Mouse (Mus musculus): ENCODE measurements around the gene Knop1. TPM values are rescaled to one million over a fixed set of nuclear protein-coding genes. Genes with fewer than 3 reads are reported as not detected.

Knop1 gene
- polyA plus RNA-seq (2015; fragmentation: Nextera tagmentation; extraction: Ambion mirVana): 48.9 and 52.0 TPM in 2 replicates

DNA sequence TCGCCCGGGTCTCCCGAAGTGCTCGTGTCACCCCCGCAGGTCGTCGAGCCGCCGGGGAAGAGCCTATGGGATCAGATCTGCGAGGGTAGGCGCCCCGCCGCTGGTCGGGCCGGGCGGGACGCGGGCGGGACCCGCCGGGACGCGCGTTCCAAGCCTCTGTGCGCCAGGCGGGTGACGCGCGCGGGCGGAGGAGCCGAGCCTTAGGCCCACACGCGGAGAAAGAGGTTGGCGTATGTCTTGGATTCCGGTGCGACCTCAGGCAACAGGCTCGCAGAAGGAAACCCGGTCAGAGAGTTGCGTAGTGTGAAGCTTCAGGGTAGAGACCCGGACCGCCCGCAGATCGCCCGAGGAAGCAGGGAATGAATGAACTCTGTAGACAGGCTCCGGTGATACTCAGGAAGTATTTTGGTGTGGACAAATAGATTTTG is at the start of gene Knop1:
TSS of gene Knop1 (minus strand) at position 378 of the 428 bp plus-strand sequence.
- no peaks in the 10 kb centered on the region for H3K27me3 ChIP-seq
- peak; percentile 71 for ATAC-seq (replicated peaks; ENCODE audit: insufficient number of reproducible peaks, insufficient read depth, low FRiP score, low read depth)
- peak within 1 kb of the TSS; percentile 64 for H3K27ac ChIP-seq
- peaks cover 16% of the 10 kb centered on the region for H3K36me3 ChIP-seq
- peak within 1 kb of the TSS; percentile 97 for H3K4me3 ChIP-seq
- H3K4me2 ChIP-seq: peak within 1 kb of the TSS; percentile 76
- under 1% methylated on average over 41 of the region's 46 CpGs for WGBS
- H3K9me3 ChIP-seq (replicated peaks): no peaks in the 10 kb centered on the region
- peak within 1 kb of the TSS; percentile 73 for H3K9ac ChIP-seq
- H3K4me1 ChIP-seq (replicated peaks): peaks cover 27% of the 10 kb centered on the region

DNA sequence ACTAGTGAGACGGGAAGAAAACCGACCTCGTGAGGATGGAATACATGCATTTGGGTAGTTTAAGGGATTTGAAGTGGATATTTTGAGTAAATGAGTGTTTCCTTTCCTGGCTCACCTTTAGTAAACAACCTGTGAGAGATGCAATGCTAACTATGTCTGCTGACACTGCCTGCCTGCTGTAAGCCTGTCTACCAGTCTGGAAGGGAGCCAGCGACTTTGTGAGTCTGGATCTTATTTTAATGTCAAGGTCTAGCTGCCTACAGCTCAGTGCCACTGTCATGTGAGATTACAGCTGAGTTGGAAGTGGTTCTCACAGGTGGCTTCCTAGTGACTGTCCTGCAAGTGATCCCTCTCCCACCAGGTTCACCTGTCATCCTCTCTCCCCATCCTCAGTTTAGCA is 48.5 kb upstream of the Knop1 start:
- Histone ChIP-seq H3K9ac (no peak overlapping the region), H3K9me3 (replicated peaks) (no peaks in the 10 kb centered on the region), H3K27me3 (no peaks in the 10 kb centered on the region), H3K4me2 (no peak overlapping the region), H3K27ac (no peak overlapping the region), H3K36me3 (no peaks in the 10 kb centered on the region), H3K4me1 (replicated peaks) (peaks cover 13% of the 10 kb centered on the region), H3K4me3 (no peak overlapping the region)
- no peak for ATAC-seq (replicated peaks; ENCODE audit: insufficient number of reproducible peaks, insufficient read depth, low FRiP score, low read depth)
- 66% methylated on average over 4 of the region's 4 CpGs for WGBS

DNA sequence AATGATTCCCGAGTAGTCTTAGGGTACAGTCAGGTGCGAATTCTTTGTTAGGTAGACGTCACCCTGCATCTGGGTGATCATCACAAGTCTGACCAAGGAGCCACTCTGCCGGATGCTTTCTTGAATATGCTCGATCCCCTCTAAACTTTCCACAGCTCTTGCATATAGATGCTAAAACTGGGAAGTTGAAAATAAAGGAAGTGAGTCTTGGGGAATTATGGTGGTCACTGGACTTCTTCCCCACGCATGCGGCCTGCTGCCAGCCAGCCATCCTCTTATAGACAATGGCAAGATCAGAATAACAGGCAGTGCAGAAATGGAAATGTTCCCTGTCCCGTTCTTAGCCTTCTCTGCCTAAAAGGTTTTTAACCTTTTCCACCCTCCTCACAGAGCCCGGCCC is 47.8 kb upstream of the Knop1 start:
- Histone ChIP-seq H3K4me3 (no peak overlapping the region), H3K36me3 (no peaks in the 10 kb centered on the region), H3K27me3 (no peaks in the 10 kb centered on the region), H3K9me3 (replicated peaks) (no peaks in the 10 kb centered on the region), H3K27ac (no peak overlapping the region), H3K4me1 (replicated peaks) (peaks cover 13% of the 10 kb centered on the region), H3K4me2 (no peak overlapping the region), H3K9ac (no peak overlapping the region)
- WGBS: 89% methylated on average over 9 of the region's 9 CpGs
- no peak for ATAC-seq (replicated peaks; ENCODE audit: insufficient number of reproducible peaks, insufficient read depth, low FRiP score, low read depth)

DNA sequence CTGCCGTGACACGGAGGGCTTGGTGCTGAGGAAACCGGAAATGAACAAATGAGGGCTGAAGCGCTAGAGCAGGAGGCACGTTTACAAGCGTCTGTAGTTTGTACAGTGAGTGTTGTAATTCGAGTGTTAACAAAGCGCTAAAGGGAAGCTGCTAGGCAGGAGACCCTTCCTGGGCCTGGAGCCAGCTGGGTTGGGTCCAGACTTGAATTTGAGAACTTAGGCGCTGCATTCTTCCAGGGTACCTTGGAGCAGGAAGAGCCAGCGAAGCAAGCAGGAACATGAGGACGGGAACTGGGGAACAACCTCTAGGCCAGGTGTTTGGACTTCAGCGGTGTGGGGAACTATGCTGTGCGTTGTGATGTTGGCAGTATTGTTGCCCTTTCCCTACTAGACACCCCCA is 46.9 kb upstream of the Knop1 start:
- 18% methylated on average over 13 of the region's 13 CpGs for WGBS
- peak; percentile 67; the same call in 1 of the 2 replicates for ATAC-seq (replicated peaks; ENCODE audit: insufficient number of reproducible peaks, insufficient read depth, low FRiP score, low read depth)

DNA sequence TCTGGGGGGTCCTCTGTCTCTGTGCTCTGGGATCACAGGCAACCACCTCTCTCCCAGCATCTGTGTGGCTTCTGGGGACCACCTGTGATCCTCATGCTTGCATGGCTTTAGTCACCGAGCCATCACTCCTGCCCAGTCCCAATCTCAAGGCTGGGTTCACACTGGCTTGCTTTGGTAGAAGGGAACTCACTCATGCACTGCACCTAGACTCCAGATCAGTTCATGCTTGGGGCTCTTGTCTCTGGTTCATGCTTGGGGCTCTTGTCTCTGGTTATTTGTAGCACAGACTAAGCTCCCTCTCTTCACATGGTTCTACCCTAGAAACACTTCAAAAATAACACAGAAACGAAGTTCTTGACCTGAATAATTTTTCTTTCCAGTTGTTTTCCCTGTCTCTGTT is 44.0 kb upstream of the Knop1 start:
- H3K36me3 ChIP-seq: no peaks in the 10 kb centered on the region
- no peak overlapping the region for H3K9ac ChIP-seq
- H3K4me3 ChIP-seq: no peak overlapping the region
- H3K4me1 ChIP-seq (replicated peaks): peaks cover 13% of the 10 kb centered on the region
- 77% methylated on average over 2 of the region's 2 CpGs for WGBS
- H3K27me3 ChIP-seq: no peaks in the 10 kb centered on the region
- no peak overlapping the region for H3K27ac ChIP-seq
- H3K9me3 ChIP-seq (replicated peaks): no peaks in the 10 kb centered on the region
- no peak overlapping the region for H3K4me2 ChIP-seq
- no peak for ATAC-seq (replicated peaks; ENCODE audit: insufficient number of reproducible peaks, insufficient read depth, low FRiP score, low read depth)

More for the DNA sequence above, 46.9 kb upstream of the Knop1 start:
- Histone ChIP-seq H3K4me2 (peak overlapping the region; percentile 50), H3K27me3 (no peaks in the 10 kb centered on the region), H3K36me3 (no peaks in the 10 kb centered on the region), H3K27ac (peak overlapping the region; percentile 25), H3K4me1 (replicated peaks) (peaks cover 13% of the 10 kb centered on the region), H3K9ac (peak overlapping the region; percentile 36; the same call in 1 of the 2 replicates), H3K4me3 (peak overlapping the region; percentile 15; the same call in 1 of the 2 replicates), H3K9me3 (replicated peaks) (no peaks in the 10 kb centered on the region)

DNA sequence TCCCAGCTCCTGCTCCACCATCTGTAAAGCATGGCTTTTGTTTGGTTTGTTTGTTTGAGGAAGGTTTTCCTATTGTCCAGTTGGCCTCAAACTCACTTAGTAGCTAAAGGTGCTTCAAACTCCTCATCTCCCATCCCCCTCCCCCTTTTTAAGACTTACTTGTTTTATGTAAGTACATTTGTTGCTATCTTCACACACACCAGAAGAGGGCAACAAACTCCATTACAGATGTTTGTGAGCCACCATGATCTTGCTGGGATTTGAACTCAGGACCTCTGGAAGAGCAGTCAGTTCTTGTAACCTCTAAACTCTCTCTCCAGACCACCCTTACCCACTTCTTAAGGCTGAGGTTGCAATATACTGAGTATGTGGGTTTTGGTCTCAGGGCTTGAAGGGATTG is 42.0 kb upstream of the Knop1 start:
- H3K9ac ChIP-seq: no peak overlapping the region
- no peak overlapping the region for H3K4me3 ChIP-seq
- peaks cover 9% of the 10 kb centered on the region for H3K4me1 ChIP-seq (replicated peaks)
- no peaks in the 10 kb centered on the region for H3K27me3 ChIP-seq
- no peak for ATAC-seq (replicated peaks; ENCODE audit: insufficient number of reproducible peaks, insufficient read depth, low FRiP score, low read depth)
- no peak overlapping the region for H3K4me2 ChIP-seq
- H3K9me3 ChIP-seq (replicated peaks): no peaks in the 10 kb centered on the region
- no peak overlapping the region for H3K27ac ChIP-seq
- no peaks in the 10 kb centered on the region for H3K36me3 ChIP-seq

DNA sequence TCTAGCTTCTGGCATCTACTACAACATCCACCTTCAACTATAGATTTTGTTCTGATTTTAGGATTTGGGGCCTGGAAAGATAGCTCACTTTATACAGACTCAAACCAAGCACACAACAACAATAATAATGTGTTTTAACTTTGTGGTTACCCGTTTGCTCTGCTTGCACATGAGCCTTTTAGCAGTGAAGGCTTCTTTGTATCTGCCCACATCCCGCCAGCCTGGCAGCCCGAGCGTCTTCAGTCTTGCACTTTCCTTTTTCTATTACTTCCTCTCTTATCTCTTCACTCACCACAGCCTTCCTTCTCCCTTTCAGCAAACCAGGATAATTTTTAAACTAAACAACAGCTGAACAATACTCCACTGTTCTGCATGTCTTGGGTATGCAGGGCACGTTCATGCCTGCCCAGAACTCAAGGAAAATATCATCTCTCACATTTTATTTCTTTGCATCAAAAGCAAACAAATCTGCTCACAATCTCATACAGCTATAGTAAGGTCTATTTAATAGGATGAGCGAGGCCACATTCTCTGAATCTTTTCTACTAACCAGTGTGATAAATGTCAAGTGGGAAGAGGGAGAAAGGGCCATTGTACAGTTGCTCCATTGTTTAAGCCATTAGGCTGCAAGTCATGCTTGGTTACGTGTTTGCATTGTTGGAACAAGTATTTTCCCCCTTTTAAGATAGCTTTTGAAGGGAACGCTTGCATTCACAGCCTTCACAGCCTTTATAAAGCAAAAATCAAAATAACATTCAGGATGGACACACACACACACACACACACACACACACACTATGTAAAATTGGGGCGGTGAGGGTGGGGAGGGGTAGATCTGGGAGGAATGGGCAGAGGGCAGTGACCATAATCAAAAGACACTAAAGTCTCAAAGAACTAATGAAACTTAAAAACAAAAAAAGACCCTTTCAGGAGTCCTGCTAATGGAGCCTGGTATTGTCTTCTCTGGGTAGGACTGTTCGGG is 39.7 kb upstream of the Knop1 start:
- Histone ChIP-seq H3K4me1 (replicated peaks) (no peaks in the 10 kb centered on the region; the same call in 1 of the 2 replicates), H3K27ac (no peak overlapping the region; the same call in 1 of the 2 replicates), H3K36me3 (no peaks in the 10 kb centered on the region), H3K4me3 (no peak overlapping the region), H3K4me2 (no peak overlapping the region), H3K9me3 (replicated peaks) (no peaks in the 10 kb centered on the region), H3K9ac (no peak overlapping the region), H3K27me3 (no peaks in the 10 kb centered on the region)
- WGBS: 48% methylated on average over 10 of the region's 10 CpGs
- ATAC-seq (replicated peaks; ENCODE audit: insufficient number of reproducible peaks, insufficient read depth, low FRiP score, low read depth): no peak

DNA sequence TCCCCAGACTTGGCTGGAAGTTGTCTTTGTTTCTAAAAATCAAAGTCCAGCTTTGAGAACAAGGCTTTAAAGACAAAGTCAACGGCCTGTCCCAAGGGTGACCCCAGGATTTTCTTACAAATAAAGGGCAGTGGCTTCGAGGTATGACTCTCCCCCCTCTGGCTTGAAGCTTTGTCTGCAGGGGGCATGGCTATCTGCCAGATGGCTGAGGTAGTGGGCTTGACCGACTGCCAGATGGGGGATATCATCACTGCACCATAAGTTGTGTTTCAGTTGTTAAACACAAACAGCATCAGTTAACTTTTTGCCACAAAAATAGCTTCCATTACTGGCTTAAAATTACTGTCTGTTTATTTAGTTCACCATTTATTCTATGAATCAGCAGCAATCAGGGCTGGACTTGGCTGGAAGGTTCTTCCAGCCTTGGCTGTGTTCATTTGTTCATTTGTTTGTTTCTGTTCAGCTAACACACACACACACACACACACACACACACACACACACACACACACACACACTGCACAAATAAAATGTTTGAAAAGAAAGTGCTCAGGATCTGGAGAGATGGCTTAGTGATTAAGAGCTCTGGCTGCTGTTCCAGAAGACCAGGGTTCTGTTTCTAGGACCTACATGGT is 33.1 kb upstream of the Knop1 start:
- H3K4me2 ChIP-seq: no peak overlapping the region
- no peak overlapping the region for H3K4me3 ChIP-seq
- H3K4me1 ChIP-seq (replicated peaks): peaks cover 3% of the 10 kb centered on the region; the same call in 1 of the 2 replicates
- H3K36me3 ChIP-seq: no peaks in the 10 kb centered on the region
- H3K9me3 ChIP-seq (replicated peaks): no peaks in the 10 kb centered on the region
- no peaks in the 10 kb centered on the region for H3K27me3 ChIP-seq
- H3K27ac ChIP-seq: no peak overlapping the region
- WGBS: 21% methylated on average over 3 of the region's 3 CpGs
- ATAC-seq (replicated peaks; ENCODE audit: insufficient number of reproducible peaks, insufficient read depth, low FRiP score, low read depth): no peak
- H3K9ac ChIP-seq: no peak overlapping the region

DNA sequence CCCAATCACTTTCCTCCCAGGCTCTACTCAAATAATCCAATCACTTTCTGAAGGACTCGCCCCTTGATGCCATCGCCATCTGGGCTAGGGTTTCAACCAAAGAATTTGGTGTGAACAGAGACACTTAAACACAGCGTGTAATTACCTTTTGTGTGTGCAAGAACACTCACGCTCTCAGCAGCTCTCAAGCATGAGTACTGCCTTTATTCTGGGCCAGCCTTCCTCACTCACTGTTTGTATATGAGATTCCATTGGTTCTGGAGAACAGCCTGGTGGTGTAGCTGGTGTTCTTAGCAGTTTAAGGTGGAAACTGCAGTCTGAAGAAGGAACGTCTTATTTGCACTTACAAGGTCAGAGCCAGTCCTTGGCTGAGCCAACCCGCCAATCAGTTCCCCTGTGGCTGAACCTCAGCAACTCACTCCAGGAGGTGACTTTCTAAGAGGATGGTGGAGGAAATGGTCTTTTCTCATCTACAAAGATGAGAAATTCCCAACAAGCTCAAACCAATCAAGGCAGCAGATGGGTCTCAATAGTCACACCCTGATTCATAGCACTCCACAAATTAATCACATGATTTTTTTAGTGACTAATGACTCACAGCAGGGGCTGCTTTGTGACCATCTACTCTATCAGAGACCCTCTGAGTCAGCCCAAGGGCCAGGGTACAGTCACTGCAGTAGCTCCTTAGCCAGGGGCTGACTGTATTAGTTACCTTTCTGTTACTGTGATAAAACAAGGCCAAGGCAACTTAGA is 31.4 kb upstream of the Knop1 start:
- Histone ChIP-seq H3K27me3 (no peaks in the 10 kb centered on the region), H3K36me3 (no peaks in the 10 kb centered on the region), H3K9me3 (replicated peaks) (no peaks in the 10 kb centered on the region), H3K9ac (no peak overlapping the region), H3K4me1 (replicated peaks) (peaks cover 10% of the 10 kb centered on the region; the same call in 1 of the 2 replicates), H3K27ac (no peak overlapping the region), H3K4me3 (no peak overlapping the region), H3K4me2 (no peak overlapping the region)
- 58% methylated on average over 6 of the region's 6 CpGs for WGBS
- ATAC-seq (replicated peaks; ENCODE audit: insufficient number of reproducible peaks, insufficient read depth, low FRiP score, low read depth): no peak

DNA sequence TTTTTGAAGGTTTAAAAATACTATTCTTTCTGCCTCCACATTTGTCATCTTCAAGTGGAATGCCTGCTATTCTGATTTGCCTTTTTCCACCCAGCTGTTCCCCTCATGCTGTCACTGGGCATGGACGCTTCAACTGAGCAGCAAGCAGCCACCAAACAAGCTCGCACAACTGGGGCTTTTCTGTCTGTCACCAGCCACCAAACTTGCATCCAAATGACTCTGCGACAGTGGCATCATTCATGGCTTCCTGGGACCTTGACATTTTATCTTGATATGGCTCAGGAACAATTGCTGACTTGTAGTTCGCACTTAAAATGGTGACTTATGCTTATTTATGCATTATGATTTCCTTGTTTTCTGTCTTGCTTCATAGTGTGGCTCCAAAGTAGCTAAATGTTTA is 28.9 kb upstream of the Knop1 start:
- WGBS: 73% methylated on average over 4 of the region's 4 CpGs
- no peaks in the 10 kb centered on the region for H3K9me3 ChIP-seq (replicated peaks)
- H3K4me1 ChIP-seq (replicated peaks): peaks cover 10% of the 10 kb centered on the region; the same call in 1 of the 2 replicates
- no peak overlapping the region for H3K4me2 ChIP-seq
- no peaks in the 10 kb centered on the region for H3K27me3 ChIP-seq
- H3K36me3 ChIP-seq: no peaks in the 10 kb centered on the region
- no peak overlapping the region for H3K27ac ChIP-seq
- H3K4me3 ChIP-seq: no peak overlapping the region
- ATAC-seq (replicated peaks; ENCODE audit: insufficient number of reproducible peaks, insufficient read depth, low FRiP score, low read depth): no peak
- H3K9ac ChIP-seq: no peak overlapping the region

DNA sequence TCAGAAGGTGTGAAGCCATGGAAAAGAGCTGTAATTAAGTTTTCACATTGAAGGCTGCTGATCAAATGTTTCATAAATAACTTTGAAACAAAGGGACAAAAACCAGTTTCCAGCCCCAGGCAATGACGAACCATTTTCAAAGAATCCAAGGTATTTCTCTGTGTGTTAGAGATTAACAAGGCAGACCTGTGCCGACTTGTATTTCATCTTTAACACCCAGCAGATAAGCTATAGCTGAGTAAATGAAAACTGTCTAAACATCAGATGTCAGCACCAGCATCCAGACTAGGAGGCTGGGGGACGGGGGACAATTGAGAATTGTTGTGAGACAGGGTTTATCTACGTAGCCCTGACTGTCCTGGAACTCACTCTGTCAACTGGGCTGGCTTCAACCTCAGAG is 27.9 kb upstream of the Knop1 start:
- no peak overlapping the region for H3K4me2 ChIP-seq
- no peak for ATAC-seq (replicated peaks; ENCODE audit: insufficient number of reproducible peaks, insufficient read depth, low FRiP score, low read depth)
- H3K4me1 ChIP-seq (replicated peaks): peaks cover 9% of the 10 kb centered on the region; the same call in 1 of the 2 replicates
- H3K9me3 ChIP-seq (replicated peaks): no peaks in the 10 kb centered on the region
- no peak overlapping the region for H3K27ac ChIP-seq
- 51% methylated on average over 4 of the region's 4 CpGs for WGBS
- H3K4me3 ChIP-seq: no peak overlapping the region
- H3K9ac ChIP-seq: no peak overlapping the region
- no peaks in the 10 kb centered on the region for H3K36me3 ChIP-seq
- H3K27me3 ChIP-seq: no peaks in the 10 kb centered on the region

Measured in heart, embryonic 15.5 days (tissue).